Mouse (Mus musculus) bone marrow, adult 2 months (tissue): ENCODE data around the gene Dnttip1.

Experiments used
- CTCF ChIP-seq: fragments of 200-500 bp; IDR thresholded peaks from 2 replicates; pipeline ENCODE4 v1.5.1; 2011; ENCODE audit warnings: low read length, control low read depth; ENCODE audit not compliant: control insufficient read depth, insufficient read depth
- POLR2A ChIP-seq: fragments of 200-500 bp; IDR thresholded peaks from 2 replicates; pipeline ENCODE4 v1.6.1; 2011; ENCODE audit warnings: low read depth, mild to moderate bottlenecking, control low read depth, low read length, borderline replicate concordance; ENCODE audit not compliant: control insufficient read depth

DNA sequence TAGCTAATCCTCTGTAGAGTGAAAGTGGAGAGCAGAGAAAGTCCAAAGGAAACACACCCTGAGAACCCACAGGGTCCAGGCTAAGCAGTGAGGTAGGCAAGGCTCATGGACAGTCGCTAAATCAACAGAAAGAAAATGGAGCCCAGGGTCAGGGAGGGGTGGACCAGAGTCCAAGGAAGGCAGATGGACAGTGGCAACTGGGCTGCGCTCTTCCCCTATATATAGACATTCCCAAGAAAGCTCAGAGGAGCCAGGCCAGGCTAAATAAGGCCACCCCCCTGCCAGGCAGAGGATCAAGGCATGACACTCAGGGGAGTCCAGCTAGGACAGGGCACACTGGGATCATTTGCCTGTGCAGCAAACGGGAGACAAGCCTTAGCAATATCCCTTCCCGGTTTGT is 36.1 kb downstream of the Dnttip1 start:
- TF ChIP-seq POLR2A (no peak), CTCF (no peak)
